ENCODE assay signal across 11 mouse cellular contexts in the genomic region with DNA sequence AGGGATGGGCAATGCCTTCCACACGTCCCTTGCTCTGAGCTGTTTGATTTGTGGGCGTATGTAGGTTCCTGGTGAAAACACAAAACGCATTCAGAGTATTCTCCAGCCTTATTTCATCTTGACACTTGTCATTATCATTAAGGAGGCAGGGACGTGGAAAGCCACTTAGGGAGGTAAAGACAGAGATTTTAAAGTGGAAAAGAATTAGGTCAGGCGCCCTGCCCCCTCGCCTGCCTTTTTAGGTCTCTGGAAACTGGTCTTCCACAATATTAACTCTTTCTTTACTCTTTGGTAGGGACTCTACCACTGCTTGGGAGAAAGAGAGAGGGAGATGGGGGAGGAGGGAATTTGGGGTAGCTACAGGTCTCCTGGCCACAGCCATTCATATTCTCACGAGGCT.
"Had no signal": no experiment of that assay in that cellular context is flagged by ENCODE, and none has a peak within 500 bp of the region (broad histone marks: within the 10 kb centered on the region; RNA-seq: fewer than 3 reads in every experiment).

No protein-coding gene starts in this region.

- DNase-seq: liver; liver, embryonic 13.5 days; liver, postnatal 0 days; midbrain, embryonic 14.5 days; right cerebral cortex, postnatal 14 days; thymus, postnatal 4 days had no signal

- H3K27me3 ChIP-seq: limb, embryonic 12.5 days; liver, embryonic 13.5 days; lung, embryonic 15.5 days; neural tube, embryonic 12.5 days had no signal

- H3K4me2 ChIP-seq: limb, embryonic 12.5 days; liver, embryonic 13.5 days; lung, embryonic 15.5 days; neural tube, embryonic 12.5 days had no signal

- ATAC-seq: liver, postnatal 0 days had no signal

- H3K36me3 ChIP-seq: limb, embryonic 12.5 days; liver, embryonic 13.5 days; lung, embryonic 15.5 days; neural tube, embryonic 12.5 days had no signal

- H3K9me3 ChIP-seq: limb, embryonic 12.5 days; liver, embryonic 13.5 days; lung, embryonic 15.5 days; neural tube, embryonic 12.5 days had no signal

- H3K27ac ChIP-seq: kidney, postnatal 0 days; layer of hippocampus, adult 2 months; limb, embryonic 12.5 days; liver, embryonic 13.5 days; lung, embryonic 15.5 days; neural tube, embryonic 12.5 days had no signal

- H3K9ac ChIP-seq: limb, embryonic 12.5 days; liver, embryonic 13.5 days; liver, postnatal 0 days; lung, embryonic 15.5 days; neural tube, embryonic 12.5 days had no signal

- H3K4me1 ChIP-seq: liver, embryonic 13.5 days; neural tube, embryonic 12.5 days had no signal

- H3K4me3 ChIP-seq: layer of hippocampus, adult 2 months; limb, embryonic 12.5 days; liver, embryonic 13.5 days; lung, embryonic 15.5 days; neural tube, embryonic 12.5 days had no signal
